Mouse (Mus musculus) heart, postnatal 36 days (tissue): ENCODE results near the gene Ears2. TPM values are rescaled to one million over a fixed set of nuclear protein-coding genes. Genes with fewer than 3 reads are reported as not detected.

Experiments used
- DNase-seq, 2 experiments: peaks; one replicate each; pipeline ENCODE4 v3.0.0; 2021 to 2022
- intact Hi-C: fragments of 180-260 bp; cut with DNase I; formaldehyde crosslinking; loops from one replicate; pipeline ENCODE4 v1.15.1; 2025
- total RNA-seq, 2 experiments: library from RNA; stranded (reverse); gene quantifications; 2 replicates each; pipeline ENCODE4 v1.2.3; 2021

Ears2 gene
- total RNA-seq, 2 experiments from 2014 or later: 11.6 to 13.8 TPM

GRCm38 (mm10) chr7:122046813-122047212, 20.2 kb downstream of the Ears2 start:
- intact Hi-C loops: no loop called here

GRCm38 (mm10) chr7:122045711-122046110, 21.4 kb downstream of the Ears2 start:
- intact Hi-C loops: no loop called here
- no peak for DNase-seq

More at GRCm38 (mm10) chr7:122046813-122047212, 20.2 kb downstream of the Ears2 start:
- no peak for DNase-seq

DNA sequence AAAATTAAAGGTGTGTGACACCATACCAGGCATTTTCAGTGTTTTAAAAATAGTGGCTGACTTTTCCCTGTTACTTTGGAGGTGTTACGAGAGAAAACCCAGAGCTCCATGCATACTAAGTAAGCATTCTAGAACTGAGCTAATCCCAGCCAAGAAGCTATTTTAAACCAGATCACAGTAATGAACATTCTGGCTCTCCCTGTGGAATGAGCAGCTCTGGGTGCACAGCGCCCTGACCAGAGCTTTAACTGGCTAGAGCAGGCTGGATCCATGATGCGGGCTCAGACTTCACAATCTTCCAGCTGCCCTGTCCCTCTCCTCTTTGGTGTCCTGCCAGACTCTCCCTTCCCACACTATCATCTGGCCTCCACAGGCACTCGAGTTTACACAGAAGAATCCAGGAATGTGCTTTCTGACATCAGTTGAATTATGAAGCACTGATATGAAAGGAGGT, 21.9 kb downstream of the Ears2 start:
- intact Hi-C loops: no loop called here
- DNase-seq: peak; percentile 28 to 45

DNA sequence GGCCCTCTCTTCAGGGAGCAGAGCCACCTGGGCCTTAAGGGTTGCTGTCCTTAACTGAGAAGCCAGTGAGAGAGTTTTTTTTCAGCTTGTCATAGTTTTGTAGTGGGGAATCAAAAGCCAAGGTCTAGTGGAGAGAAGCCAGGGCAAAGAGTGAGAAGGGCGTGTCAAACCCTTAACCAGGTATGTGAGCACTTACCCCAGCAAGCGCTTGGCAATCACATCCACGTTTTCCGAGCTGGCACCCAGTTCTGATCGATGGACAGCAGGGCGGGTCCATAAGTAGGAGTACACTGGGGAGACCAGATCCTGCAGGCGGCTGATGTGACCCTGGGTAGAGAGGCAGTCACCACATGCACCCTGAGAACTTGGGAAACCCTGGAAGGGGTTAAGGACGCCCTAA, 23.0 kb downstream of the Ears2 start:
- no peak for DNase-seq
- intact Hi-C loops: no loop called here

DNA sequence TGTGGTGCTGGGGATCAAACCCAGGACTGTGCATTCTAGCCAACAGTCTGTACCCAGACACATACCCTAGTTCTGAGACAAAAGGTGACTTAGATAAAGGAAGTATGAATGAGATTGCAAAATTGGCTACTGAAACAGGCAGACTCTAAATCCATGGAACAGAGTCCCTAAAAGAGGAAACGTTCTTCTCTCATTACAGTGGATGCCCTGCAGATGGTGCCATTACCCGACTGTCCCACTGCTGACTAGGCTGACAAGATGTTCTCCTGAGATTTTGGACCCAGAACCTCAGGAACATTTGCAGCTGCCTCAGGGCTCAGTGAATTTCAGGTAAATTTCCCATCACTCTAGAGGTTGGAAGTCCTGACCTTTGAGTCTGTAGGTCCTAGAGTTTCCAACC, 32.7 kb downstream of the Ears2 start:
- DNase-seq: peak; percentile 18 to 25
- intact Hi-C loops: loop anchor here (2.0 kb wide), 2 partner anchors 66 to 162 kb away; partner anchors contain the start of gene Ndufab1

DNA sequence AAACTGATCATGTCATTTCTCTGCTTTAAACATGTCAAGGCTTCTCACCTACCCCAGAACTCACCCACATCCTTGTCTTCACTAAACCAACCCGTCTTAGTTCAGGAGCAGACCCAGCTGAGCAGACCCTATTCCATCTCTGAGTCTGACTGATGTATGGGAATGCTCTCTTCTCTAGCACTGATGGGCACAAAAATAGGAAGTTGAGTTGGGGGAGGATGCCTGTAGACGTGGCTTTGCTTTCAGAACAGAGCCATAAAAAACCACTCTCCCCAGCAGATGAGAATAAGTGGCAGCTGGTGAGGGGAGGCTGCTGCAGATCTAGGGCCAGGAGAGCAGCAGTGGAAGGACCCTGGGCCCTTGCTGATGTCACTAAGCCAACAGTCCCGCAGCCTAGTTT, 33.7 kb downstream of the Ears2 start:
- intact Hi-C loops: no loop called here
- no peak for DNase-seq

GRCm38 (mm10) chr7:122022131-122022530, 44.9 kb downstream of the Ears2 start:
- no peak for DNase-seq
- intact Hi-C loops: no loop called here

DNA sequence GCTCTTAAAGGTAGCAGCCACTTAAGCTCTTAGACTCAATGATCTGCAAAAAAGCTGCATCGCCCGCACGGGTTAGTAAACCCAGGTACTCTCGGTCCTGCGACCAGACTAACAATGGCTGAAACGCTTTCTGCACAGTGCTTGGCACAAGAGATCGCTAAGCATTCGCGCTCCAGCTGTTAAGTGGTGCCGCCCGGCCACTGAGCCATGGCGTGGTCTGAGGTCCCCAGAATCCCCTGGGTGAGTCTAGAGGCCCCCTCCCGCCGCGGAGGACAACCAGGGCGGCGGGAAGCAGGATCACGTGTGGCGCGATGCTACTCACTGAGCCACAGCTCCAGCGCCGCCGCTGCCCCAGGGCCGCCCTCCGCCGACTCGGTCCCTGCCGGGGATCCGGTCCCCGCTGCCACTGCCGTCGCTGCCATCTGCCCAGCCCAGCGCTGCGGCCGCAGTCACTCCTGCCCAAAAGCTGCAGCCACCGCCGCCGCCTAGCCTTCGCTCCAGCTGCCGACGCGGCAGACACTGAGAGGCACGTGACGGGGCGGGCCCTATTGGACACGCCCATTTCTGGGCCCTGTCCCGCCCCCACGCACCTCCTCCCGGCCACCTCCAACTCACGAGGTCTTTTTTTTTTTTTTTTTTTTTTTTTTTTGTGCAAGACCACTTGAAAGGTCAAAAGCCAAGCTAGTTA, 46.3 kb downstream of the Ears2 start, which contains the start of gene Gga2:
Gene Gga2, minus strand, starts transcription at position 556 of the 688 bp plus-strand sequence.
- DNase-seq: peak; percentile 90
- intact Hi-C loops: loop anchor here (2.0 kb wide), 2 partner anchors 40 to 80 kb away; partner anchors contain the start of genes Cog7 and Ndufab1

GRCm38 (mm10) chr7:122020273-122020666, 46.8 kb downstream of the Ears2 start:
- DNase-seq: peak; percentile 13 to 21
- intact Hi-C loops: loop anchor here (2.0 kb wide), 2 partner anchors 39 to 81 kb away; partner anchors contain the start of genes Cog7 and Ndufab1

- DNase-seq: no peak
- intact Hi-C loops: no loop called here
Observed at GRCm38 (mm10) chr7:122018978-122019377, 48.1 kb downstream of the Ears2 start.

GRCm38 (mm10) chr7:122018247-122018646, 48.8 kb downstream of the Ears2 start:
- intact Hi-C loops: no loop called here

DNA sequence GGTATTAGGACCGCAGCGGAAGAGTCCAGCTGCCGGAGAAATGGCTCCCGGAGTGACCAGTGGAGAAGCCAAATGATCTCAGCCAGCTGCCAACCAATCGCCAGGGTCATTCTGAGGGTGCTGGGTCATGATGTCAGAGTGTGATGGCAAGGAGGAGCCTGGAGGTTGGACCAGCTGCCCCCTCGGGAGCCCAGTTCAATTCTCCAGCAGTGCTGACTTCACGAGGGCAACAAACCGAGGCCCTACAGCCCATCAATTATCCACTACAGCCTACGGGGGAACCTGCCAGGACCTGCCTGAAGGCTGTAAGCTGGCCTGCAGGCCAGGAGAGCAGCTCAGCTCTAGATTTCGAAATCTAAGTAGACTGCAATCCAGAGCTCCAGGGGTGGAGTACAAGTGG, 51.3 kb downstream of the Ears2 start:
- intact Hi-C loops: no loop called here
- DNase-seq: peak; percentile 14 to 25

More at GRCm38 (mm10) chr7:122018247-122018646, 48.8 kb downstream of the Ears2 start:
- DNase-seq: no peak

GRCm38 (mm10) chr7:122015105-122015504, 52.0 kb downstream of the Ears2 start:
- intact Hi-C loops: no loop called here
- peak; percentile 46 to 47 for DNase-seq

DNA sequence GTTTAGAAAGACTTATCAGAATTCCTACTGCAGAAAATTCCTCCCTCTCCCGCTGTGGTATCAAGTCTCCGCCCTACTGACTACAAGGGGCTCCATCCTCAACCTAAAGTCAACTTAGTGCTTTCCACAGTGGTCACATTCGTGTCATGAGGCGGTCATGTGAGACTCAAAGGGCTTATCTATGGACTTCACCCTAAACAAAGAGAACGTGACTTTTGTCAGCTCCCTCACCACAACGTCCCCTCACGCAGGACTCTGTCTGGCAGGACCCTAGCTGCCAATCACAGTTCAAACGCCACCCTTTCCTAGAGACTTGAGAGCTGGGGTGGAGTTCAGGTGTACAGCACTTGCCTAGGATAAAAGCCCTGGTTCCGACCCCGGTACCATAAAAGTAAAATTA, 54.1 kb downstream of the Ears2 start:
- intact Hi-C loops: no loop called here

GRCm38 (mm10) chr7:122012370-122012769, 54.7 kb downstream of the Ears2 start:
- peak in 1 of 2 experiments; percentile 7 for DNase-seq
- intact Hi-C loops: no loop called here

More for the DNA sequence above, 54.1 kb downstream of the Ears2 start:
- DNase-seq: no peak

DNA sequence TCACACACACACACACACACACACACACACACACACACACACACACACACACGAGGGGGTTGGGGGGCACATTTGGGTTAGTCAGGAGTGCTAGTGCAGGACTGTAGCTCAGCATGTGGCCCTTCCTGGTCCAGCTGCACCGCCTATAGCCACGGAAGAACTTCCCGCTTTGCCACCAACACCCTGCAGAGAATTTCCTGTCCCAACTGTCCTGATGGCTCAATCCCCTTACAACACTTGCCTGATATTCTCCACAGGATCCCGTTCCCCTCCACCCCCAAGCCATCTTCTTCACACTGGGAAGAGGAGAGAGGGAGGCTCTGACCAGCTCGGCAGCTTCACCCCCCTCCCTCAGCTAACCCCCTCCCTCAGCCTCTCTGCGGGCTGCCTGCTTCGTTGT, 66.7 kb downstream of the Ears2 start:
- intact Hi-C loops: no loop called here
- DNase-seq: no peak

GRCm38 (mm10) chr7:121995961-121996360, 71.1 kb downstream of the Ears2 start:
- no peak for DNase-seq
- intact Hi-C loops: no loop called here

Other genes starting within 250 kb of the Ears2 start
- not detected for gene Scnn1b, start 202.2 kb downstream of the Ears2 start, total RNA-seq
- gene Cog7, start 85.6 kb downstream of the Ears2 start, total RNA-seq: 10 to 100 TPM; 17.2 to 17.5 TPM
- 10 to 100 TPM; 26.8 to 30.9 TPM for gene Gga2, start 46.0 kb downstream of the Ears2 start, total RNA-seq
- 10 to 100 TPM; 34.7 to 36.0 TPM for gene Ubfd1, start 88 bp downstream of the Ears2 start, total RNA-seq
- 1,000 to 10,000 TPM; 1,629 to 1,738 TPM for gene Ndufab1, start 34.6 kb upstream of the Ears2 start, total RNA-seq
- 1 to 10 TPM in 1 of 2 experiments, under 1 TPM in 1; 0.94 to 1.5 TPM for gene Palb2, start 65.7 kb upstream of the Ears2 start, total RNA-seq
- 10 to 100 TPM; 26.8 to 29.6 TPM for gene Dctn5, start 65.8 kb upstream of the Ears2 start, total RNA-seq
- 1 to 10 TPM in 1 of 2 experiments, under 1 TPM in 1; 0.86 to 1.2 TPM for gene Plk1, start 92.2 kb upstream of the Ears2 start, total RNA-seq
- gene Ern2, start 118.9 kb upstream of the Ears2 start, total RNA-seq: not detected
- gene Chp2, start 152.2 kb upstream of the Ears2 start, total RNA-seq: 1 to 10 TPM; 3.8 to 4.1 TPM
- gene Prkcb, start 221.5 kb upstream of the Ears2 start, total RNA-seq: 1 to 10 TPM; 3.2 to 4.9 TPM